Mouse (Mus musculus): ENCODE results near the gene Tor1b.
A peak's percentile ranks its signal among the peaks of the same experiment; 100 is the strongest.

The Tor1b gene

GRCm38 (mm10) chr2:30931922-30932321 is 20.8 kb upstream of the Tor1b start:
- peak; percentile 53 for DNase-seq (ENCODE audit: low read depth)

GRCm38 (mm10) chr2:30933032-30933431 is 19.7 kb upstream of the Tor1b start:
- DNase-seq (ENCODE audit: low read depth) = no peak

- peak; percentile 85 for DNase-seq (ENCODE audit: low read depth)
These were observed 18.8 kb upstream of the Tor1b start for GRCm38 (mm10) chr2:30933917-30934450.

GRCm38 (mm10) chr2:30936808-30937207 is 16.0 kb upstream of the Tor1b start:
- DNase-seq (ENCODE audit: low read depth) = no peak

GRCm38 (mm10) chr2:30937731-30938130 is 15.0 kb upstream of the Tor1b start:
- no peak for DNase-seq (ENCODE audit: low read depth)

- no peak for DNase-seq (ENCODE audit: low read depth)
These were observed 14.2 kb upstream of the Tor1b start for GRCm38 (mm10) chr2:30938574-30938991.

- no peak for DNase-seq (ENCODE audit: low read depth)
These were observed 11.2 kb upstream of the Tor1b start for GRCm38 (mm10) chr2:30941586-30941985.

GRCm38 (mm10) chr2:30942116-30942515 is 10.6 kb upstream of the Tor1b start:
- DNase-seq (ENCODE audit: low read depth) = peak; percentile 31

- DNase-seq (ENCODE audit: low read depth) = peak; percentile 92
These were observed 10.2 kb upstream of the Tor1b start for GRCm38 (mm10) chr2:30942603-30943011.

GRCm38 (mm10) chr2:30952457-30952823 is 319 bp upstream of the Tor1b start:
- DNase-seq (ENCODE audit: low read depth) = no peak

- DNase-seq (ENCODE audit: low read depth) = peak; percentile 32
These were observed 2.0 kb downstream of the Tor1b start for GRCm38 (mm10) chr2:30954797-30955196.

- no peak for DNase-seq (ENCODE audit: low read depth)
These were observed 4.8 kb downstream of the Tor1b start for GRCm38 (mm10) chr2:30957511-30957910.

- no peak for DNase-seq (ENCODE audit: low read depth)
These were observed 6.0 kb downstream of the Tor1b start for GRCm38 (mm10) chr2:30958726-30959125.

GRCm38 (mm10) chr2:30959856-30960255 is 7.1 kb downstream of the Tor1b start:
- DNase-seq (ENCODE audit: low read depth) = no peak

GRCm38 (mm10) chr2:30962570-30963254 is 10.0 kb downstream of the Tor1b start:
- no peak for DNase-seq (ENCODE audit: low read depth)

GRCm38 (mm10) chr2:30965627-30966026 is 12.9 kb downstream of the Tor1b start:
- DNase-seq (ENCODE audit: low read depth) = no peak

GRCm38 (mm10) chr2:30966826-30967225 is 14.1 kb downstream of the Tor1b start:
- peak; percentile 66 for DNase-seq (ENCODE audit: low read depth)

GRCm38 (mm10) chr2:30967352-30968327 is 14.9 kb downstream of the Tor1b start, which contains the start of gene Tor1a:
TSS of gene Tor1a (minus strand) at chr2:30967933.
- DNase-seq (ENCODE audit: low read depth) = peak; percentile 91

GRCm38 (mm10) chr2:30981790-30982513 is 29.2 kb downstream of the Tor1b start, which contains the start of the genes BC005624 and Usp20:
TSS of gene BC005624 (minus strand) at chr2:30982201.
TSS of gene Usp20 (plus strand) at chr2:30982279.
- DNase-seq (ENCODE audit: low read depth) = peak; percentile 100

- DNase-seq (ENCODE audit: low read depth) = no peak
These were observed 30.3 kb downstream of the Tor1b start for GRCm38 (mm10) chr2:30983024-30983423.

GRCm38 (mm10) chr2:30985111-30986020 is 32.6 kb downstream of the Tor1b start:
- DNase-seq (ENCODE audit: low read depth) = peak; percentile 68

Data from induced T-regulatory cell, adult 2 months (primary cell).